Mouse (Mus musculus) lung, postnatal 36 days (tissue): ENCODE results near the gene Prkch.

Experiments
- DNase-seq: peaks from one replicate; pipeline ENCODE4 v3.0.0; 2022; ENCODE audit warnings: mixed read lengths

Prkch gene

DNA sequence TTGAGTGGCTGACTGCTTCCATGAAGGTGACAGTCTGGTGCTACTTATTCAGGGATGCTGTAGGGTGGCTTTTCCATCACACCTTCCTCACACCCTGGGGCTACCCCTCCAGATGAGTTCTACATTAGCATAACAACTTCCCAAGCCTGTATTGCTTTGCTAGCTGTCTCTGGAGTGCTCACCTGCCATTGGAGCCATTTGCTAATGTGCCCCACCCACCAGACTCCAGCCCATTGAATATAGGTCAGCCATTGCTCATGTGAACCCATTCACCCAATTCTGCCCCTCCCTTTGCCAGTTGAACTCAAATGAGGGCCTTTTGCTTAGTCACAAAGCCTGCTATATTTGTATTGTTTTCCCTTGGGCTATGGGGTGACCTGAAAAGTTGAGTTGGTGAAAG is 135.2 kb downstream of the Prkch start:
- no peak for DNase-seq

- no peak for DNase-seq
These were observed 135.9 kb downstream of the Prkch start for GRCm38 (mm10) chr12:73720466-73720865.

DNA sequence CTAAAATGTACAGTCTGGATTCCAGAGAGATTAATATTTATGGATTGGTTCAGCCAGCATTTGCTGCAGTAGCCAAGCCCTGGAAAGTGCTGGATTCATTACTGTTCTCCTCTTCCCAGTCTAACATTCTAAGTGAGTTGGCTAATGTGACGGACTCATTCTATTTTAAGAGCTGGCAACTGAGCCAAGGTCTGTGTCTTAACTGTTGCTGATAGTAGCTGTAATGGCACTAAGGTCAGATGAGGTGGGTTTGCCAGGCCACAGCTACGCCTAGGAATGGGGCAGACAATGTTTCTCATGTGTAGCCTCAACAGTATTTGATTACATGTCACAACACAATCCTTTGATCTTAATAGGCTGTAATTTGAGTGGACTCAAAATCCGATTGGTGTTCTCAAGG is 137.5 kb downstream of the Prkch start:
- no peak for DNase-seq

- DNase-seq: no peak
These were observed 138.5 kb downstream of the Prkch start for GRCm38 (mm10) chr12:73723067-73723466.

- no peak for DNase-seq
These were observed 139.3 kb downstream of the Prkch start for GRCm38 (mm10) chr12:73723887-73724286.

GRCm38 (mm10) chr12:73725825-73726604 is 141.4 kb downstream of the Prkch start:
- no peak for DNase-seq

GRCm38 (mm10) chr12:73727046-73727445 is 142.4 kb downstream of the Prkch start:
- no peak for DNase-seq

- DNase-seq: no peak
These were observed 146.0 kb downstream of the Prkch start for GRCm38 (mm10) chr12:73730603-73731002.

- DNase-seq: no peak
These were observed 146.5 kb downstream of the Prkch start for GRCm38 (mm10) chr12:73731093-73731492.

DNA sequence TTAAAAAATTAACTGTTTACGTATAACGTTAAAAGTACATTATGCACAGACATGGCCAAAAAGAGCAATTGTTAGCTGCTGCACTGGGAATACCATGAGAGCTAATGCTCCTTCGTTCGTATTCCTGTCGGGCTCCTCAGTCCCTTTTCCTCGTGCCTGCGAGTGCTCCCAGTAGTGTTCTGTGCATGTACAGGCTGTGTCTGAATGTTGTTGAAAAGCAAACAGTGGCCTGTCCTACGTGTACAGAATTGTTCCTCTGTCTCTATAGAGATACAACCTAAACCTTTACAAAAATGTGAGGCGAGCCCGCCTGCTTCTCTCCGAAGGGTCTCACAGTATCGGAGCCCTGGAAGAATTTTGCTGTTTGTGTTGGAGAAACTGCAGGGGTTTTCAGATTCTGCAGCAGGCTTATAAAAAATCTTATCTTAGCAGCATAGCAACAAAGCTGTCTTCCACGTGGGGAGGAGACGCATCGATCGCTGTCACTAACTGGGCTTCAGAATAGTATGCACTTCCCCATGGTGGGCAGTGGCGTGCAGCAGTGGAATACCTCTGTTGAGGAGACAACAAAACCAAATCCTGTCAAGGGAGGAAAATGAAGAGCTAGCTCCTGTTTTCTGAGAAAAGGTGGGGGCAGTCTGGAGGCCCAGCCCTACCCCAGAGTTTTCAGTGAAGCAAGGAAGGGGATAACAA is 147.4 kb downstream of the Prkch start:
- no peak for DNase-seq

- DNase-seq: no peak
These were observed 148.3 kb downstream of the Prkch start for GRCm38 (mm10) chr12:73732862-73733261.

- no peak for DNase-seq
These were observed 152.3 kb downstream of the Prkch start for GRCm38 (mm10) chr12:73736931-73737330.

DNA sequence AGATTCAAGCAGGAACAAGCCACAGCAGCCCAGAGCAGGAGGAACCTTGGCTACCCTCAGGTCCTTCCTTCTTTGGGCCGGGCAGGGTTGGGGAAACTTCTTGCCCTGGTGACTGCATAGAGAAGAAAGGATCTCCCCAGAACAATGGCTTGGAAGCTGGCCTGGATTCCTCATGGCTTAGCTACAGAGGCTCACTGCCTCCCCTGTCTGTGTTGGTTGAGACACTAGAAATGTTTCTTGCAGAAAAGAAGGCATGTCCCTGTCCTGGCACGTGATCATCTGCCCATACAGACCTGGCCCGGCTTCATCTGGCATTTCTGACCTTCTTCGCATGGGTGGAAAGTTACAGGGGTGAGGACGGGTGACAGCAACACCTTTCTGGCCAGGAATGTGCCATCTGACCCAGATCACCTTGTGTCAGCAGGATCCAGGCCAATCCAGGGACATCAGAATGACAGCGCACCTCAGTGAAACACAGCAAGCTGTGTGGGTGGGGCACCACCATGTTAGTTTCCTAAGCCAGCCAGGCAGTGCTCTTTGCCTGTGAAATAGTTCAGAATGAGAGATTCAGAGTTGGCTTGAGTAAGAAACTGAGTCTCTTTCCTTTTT is 155.1 kb downstream of the Prkch start:
- DNase-seq: peak; percentile 53

GRCm38 (mm10) chr12:73742577-73742976 is 158.0 kb downstream of the Prkch start:
- DNase-seq: no peak

DNA sequence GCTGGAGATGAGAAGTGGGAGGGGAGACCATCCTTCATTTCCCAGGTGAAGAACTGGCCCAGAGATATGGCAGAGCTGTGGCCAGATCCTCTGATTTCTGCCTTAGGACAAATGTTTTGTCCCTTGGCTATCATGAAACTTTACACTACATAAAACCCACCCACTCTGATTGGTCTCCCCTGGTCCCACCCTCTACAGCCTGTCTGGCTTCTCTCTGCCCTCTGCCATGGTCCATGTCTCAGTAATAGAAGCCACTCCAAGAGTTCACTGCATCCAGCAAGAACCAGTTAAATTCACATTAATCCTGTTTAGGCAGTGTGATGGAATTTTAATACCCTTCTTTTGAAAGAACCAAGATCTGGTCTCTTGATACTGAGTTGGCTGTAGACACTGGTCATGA is 158.5 kb downstream of the Prkch start:
- DNase-seq: no peak

DNA sequence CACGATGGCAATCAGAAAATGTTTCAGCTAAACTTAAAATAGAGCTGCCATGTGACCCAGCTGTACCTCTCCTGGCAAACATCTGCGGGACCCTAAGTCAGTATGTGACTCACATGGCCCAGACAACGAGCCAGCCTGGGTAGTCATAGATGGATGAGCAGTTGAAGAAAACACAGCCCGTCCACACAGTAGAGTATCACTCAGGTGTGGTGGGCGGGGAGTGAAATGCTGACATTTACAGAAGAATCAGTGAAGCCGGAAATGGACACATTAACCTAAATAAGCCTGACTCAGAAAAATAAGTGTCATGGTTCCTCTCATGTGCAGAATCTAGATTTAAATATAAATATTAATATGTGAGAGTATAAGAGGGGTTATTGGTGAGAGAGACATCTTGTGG is 161.5 kb downstream of the Prkch start:
- DNase-seq: no peak

DNA sequence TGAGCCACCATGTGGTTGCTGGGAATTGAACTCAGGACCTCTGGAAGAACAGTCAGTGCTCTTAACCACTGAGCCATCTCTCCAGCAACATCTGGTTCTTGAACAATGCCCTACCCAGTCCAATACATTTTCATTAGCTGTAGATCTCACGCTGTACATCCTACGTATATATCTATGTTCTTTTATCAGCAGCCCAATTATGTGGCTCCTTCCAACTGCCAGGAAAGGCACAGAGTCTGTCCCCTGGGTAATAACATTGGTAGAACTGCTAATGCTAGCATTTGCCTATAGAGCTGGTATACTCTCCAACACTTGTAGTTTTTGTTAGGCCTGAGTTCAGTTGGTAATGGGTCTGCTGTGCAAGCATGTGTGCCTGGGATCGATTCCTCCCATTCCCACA is 163.8 kb downstream of the Prkch start:
- DNase-seq: no peak

GRCm38 (mm10) chr12:73754476-73755150 is 170.0 kb downstream of the Prkch start:
- DNase-seq: peak; percentile 54

DNA sequence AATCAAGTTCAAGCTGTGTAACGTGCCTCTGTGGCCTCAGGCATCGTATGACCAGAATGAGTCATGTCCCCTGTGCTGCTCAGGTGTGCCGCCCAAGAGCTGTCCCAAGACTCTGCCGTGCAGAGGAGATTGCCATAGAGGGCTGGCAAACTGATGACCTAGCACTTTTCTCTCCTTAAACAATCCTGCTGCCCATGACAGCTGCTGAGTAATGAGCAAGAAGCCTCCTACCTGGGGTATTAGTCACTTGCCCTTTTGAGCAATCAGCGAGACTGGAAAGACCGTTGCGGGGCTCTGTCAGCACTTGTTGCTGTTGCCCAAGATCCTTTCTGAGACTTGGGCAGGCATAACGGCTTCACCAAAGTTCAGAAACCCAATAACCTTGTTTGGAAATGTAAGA is 171.1 kb downstream of the Prkch start:
- DNase-seq: no peak

- DNase-seq: no peak
These were observed 171.9 kb downstream of the Prkch start for GRCm38 (mm10) chr12:73756527-73756926.

GRCm38 (mm10) chr12:73762001-73762400 is 177.4 kb downstream of the Prkch start:
- no peak for DNase-seq

DNA sequence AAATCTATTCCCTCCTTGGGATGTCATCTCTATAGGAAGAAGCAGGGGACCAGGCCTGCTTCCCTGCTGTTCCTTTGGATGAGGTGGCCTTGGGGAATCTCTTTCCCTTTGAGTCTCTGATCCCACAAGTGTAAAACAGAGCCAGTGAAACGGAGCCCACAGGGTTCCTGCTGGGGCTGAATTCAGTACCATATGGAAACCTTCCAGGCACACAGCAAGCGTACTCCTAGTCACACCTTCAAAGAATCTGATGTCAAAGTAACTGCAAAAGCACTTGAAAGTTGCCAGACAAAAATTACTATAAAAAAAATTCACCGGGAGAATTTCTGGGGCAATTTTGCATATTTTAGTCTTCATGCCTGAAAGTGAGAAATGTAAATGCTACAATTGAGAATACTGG is 178.2 kb downstream of the Prkch start:
- DNase-seq: no peak
